Mouse (Mus musculus): ENCODE data around the gene Ankrd23. TPM values are rescaled to one million over a fixed set of nuclear protein-coding genes. Genes with fewer than 3 reads are reported as not detected.
A peak's percentile ranks its signal among the peaks of the same experiment; 100 is the strongest.
"Not testable (repeated sequence)": the region's sequence is repeated elsewhere in the genome, so short reads cannot be mapped to it uniquely, and the experiment has no call there.

Ankrd23 gene
- polyA plus RNA-seq (2016; fragmentation: Nextera tagmentation; extraction: Ambion mirVana): 15.3 and 16.5 TPM in 2 replicates

- Histone ChIP-seq H3K36me3 (replicated peaks) (peaks cover 51% of the 10 kb centered on the region), H3K27ac (peak within 1 kb of the TSS; percentile 21; the same call in 1 of the 2 replicates)
- not testable (repeated sequence) for H3K9me3 ChIP-seq; H3K27me3 ChIP-seq (ENCODE audit: poor library complexity, severe bottlenecking); DNase-seq (ENCODE audit: extremely low spot score, low spot score); H3K4me1 ChIP-seq; H3K4me3 ChIP-seq
- WGBS: 95% methylated on average over 9 of the region's 9 CpGs
Measured at GRCm38 (mm10) chr1:36536783-36537182, at the start of gene Ankrd23. Gene Ankrd23 (minus strand): TSS chr1:36536883.

GRCm38 (mm10) chr1:36586288-36586687, 49.6 kb upstream of the Ankrd23 start:
- Histone ChIP-seq H3K27ac (peak overlapping the region; percentile 27; the same call in 1 of the 2 replicates), H3K36me3 (replicated peaks) (no peaks in the 10 kb centered on the region), H3K4me1 (peaks cover 60% of the 10 kb centered on the region), H3K4me3 (no peak overlapping the region), H3K27me3 (ENCODE audit: poor library complexity, severe bottlenecking) (peaks cover 44% of the 10 kb centered on the region), H3K9me3 (no peaks in the 10 kb centered on the region)
- no peak for DNase-seq (ENCODE audit: extremely low spot score, low spot score)
- 39% methylated on average over 4 of the region's 4 CpGs for WGBS

GRCm38 (mm10) chr1:36583408-36584116, 46.9 kb upstream of the Ankrd23 start:
- H3K9me3 ChIP-seq: no peaks in the 10 kb centered on the region
- no peak overlapping the region for H3K27ac ChIP-seq
- H3K4me3 ChIP-seq: no peak overlapping the region
- H3K27me3 ChIP-seq (ENCODE audit: poor library complexity, severe bottlenecking): peaks cover 55% of the 10 kb centered on the region
- H3K36me3 ChIP-seq (replicated peaks): no peaks in the 10 kb centered on the region
- 84% methylated on average over 8 of the region's 8 CpGs for WGBS
- no peak for DNase-seq (ENCODE audit: extremely low spot score, low spot score)
- peaks cover 56% of the 10 kb centered on the region for H3K4me1 ChIP-seq

- H3K4me3 ChIP-seq: no peak overlapping the region
- H3K36me3 ChIP-seq (replicated peaks): no peaks in the 10 kb centered on the region
- DNase-seq (ENCODE audit: extremely low spot score, low spot score): no peak
- no peak overlapping the region for H3K27ac ChIP-seq
- WGBS: 73% methylated on average over 8 of the region's 8 CpGs
- H3K4me1 ChIP-seq: peaks cover 50% of the 10 kb centered on the region
- H3K27me3 ChIP-seq (ENCODE audit: poor library complexity, severe bottlenecking): peaks cover 66% of the 10 kb centered on the region
- no peaks in the 10 kb centered on the region for H3K9me3 ChIP-seq
Measured at GRCm38 (mm10) chr1:36582211-36582610, 45.5 kb upstream of the Ankrd23 start.

- Histone ChIP-seq H3K4me3 (peak overlapping the region; percentile 42; the same call in 1 of the 2 replicates), H3K27ac (peak overlapping the region; percentile 89), H3K36me3 (replicated peaks) (no peaks in the 10 kb centered on the region), H3K9me3 (no peaks in the 10 kb centered on the region), H3K4me1 (peaks cover 53% of the 10 kb centered on the region), H3K27me3 (ENCODE audit: poor library complexity, severe bottlenecking) (peaks cover 67% of the 10 kb centered on the region)
- 50% methylated on average over 5 of the region's 5 CpGs for WGBS
- DNase-seq (ENCODE audit: extremely low spot score, low spot score): no peak
Measured at GRCm38 (mm10) chr1:36581260-36581659, 44.6 kb upstream of the Ankrd23 start.

- H3K27ac ChIP-seq: peak overlapping the region; percentile 89
- peaks cover 53% of the 10 kb centered on the region for H3K4me1 ChIP-seq
- 1% methylated on average over 17 of the region's 17 CpGs for WGBS
- H3K9me3 ChIP-seq: no peaks in the 10 kb centered on the region
- H3K27me3 ChIP-seq (ENCODE audit: poor library complexity, severe bottlenecking): peaks cover 65% of the 10 kb centered on the region
- DNase-seq (ENCODE audit: extremely low spot score, low spot score): peak; percentile 77
- peak overlapping the region; percentile 42 for H3K4me3 ChIP-seq
- no peaks in the 10 kb centered on the region for H3K36me3 ChIP-seq (replicated peaks)
Measured at GRCm38 (mm10) chr1:36580384-36581207, 43.9 kb upstream of the Ankrd23 start.

- peaks cover 56% of the 10 kb centered on the region for H3K4me1 ChIP-seq
- peaks cover 63% of the 10 kb centered on the region for H3K27me3 ChIP-seq (ENCODE audit: poor library complexity, severe bottlenecking)
- no peaks in the 10 kb centered on the region for H3K9me3 ChIP-seq
- peak overlapping the region; percentile 89 for H3K27ac ChIP-seq
- H3K36me3 ChIP-seq (replicated peaks): no peaks in the 10 kb centered on the region
- DNase-seq (ENCODE audit: extremely low spot score, low spot score): no peak
- WGBS: 17% methylated on average over 6 of the region's 6 CpGs
- H3K4me3 ChIP-seq: peak overlapping the region; percentile 42
Measured at GRCm38 (mm10) chr1:36579974-36580383, 43.3 kb upstream of the Ankrd23 start.

GRCm38 (mm10) chr1:36576991-36577675, 40.5 kb upstream of the Ankrd23 start:
- WGBS: 72% methylated on average over 6 of the region's 6 CpGs
- Histone ChIP-seq H3K36me3 (replicated peaks) (no peaks in the 10 kb centered on the region), H3K9me3 (no peaks in the 10 kb centered on the region), H3K4me3 (no peak overlapping the region), H3K27ac (peak overlapping the region; percentile 54; the same call in 1 of the 2 replicates), H3K4me1 (peaks cover 77% of the 10 kb centered on the region), H3K27me3 (ENCODE audit: poor library complexity, severe bottlenecking) (peaks cover 38% of the 10 kb centered on the region; the same call in 1 of the 2 replicates)
- DNase-seq (ENCODE audit: extremely low spot score, low spot score): no peak

- no peaks in the 10 kb centered on the region for H3K9me3 ChIP-seq
- no peak overlapping the region for H3K4me3 ChIP-seq
- peaks cover 71% of the 10 kb centered on the region for H3K4me1 ChIP-seq
- 68% methylated on average over 6 of the region's 6 CpGs for WGBS
- peak overlapping the region; percentile 41; the same call in 1 of the 2 replicates for H3K27ac ChIP-seq
- DNase-seq (ENCODE audit: extremely low spot score, low spot score): no peak
- H3K27me3 ChIP-seq (ENCODE audit: poor library complexity, severe bottlenecking): peaks cover 33% of the 10 kb centered on the region; the same call in 1 of the 2 replicates
- no peaks in the 10 kb centered on the region for H3K36me3 ChIP-seq (replicated peaks)
Measured at GRCm38 (mm10) chr1:36575347-36575746, 38.7 kb upstream of the Ankrd23 start.

- Histone ChIP-seq H3K27me3 (ENCODE audit: poor library complexity, severe bottlenecking) (peaks cover 26% of the 10 kb centered on the region; the same call in 1 of the 2 replicates), H3K4me1 (peaks cover 71% of the 10 kb centered on the region), H3K4me3 (no peak overlapping the region), H3K27ac (peak overlapping the region; percentile 13; the same call in 1 of the 2 replicates), H3K9me3 (no peaks in the 10 kb centered on the region), H3K36me3 (replicated peaks) (no peaks in the 10 kb centered on the region)
- DNase-seq (ENCODE audit: extremely low spot score, low spot score): no peak
- WGBS: 77% methylated on average over 5 of the region's 5 CpGs
Measured at GRCm38 (mm10) chr1:36574196-36574955, 37.7 kb upstream of the Ankrd23 start.

- no peak for DNase-seq (ENCODE audit: extremely low spot score, low spot score)
- Histone ChIP-seq H3K9me3 (no peaks in the 10 kb centered on the region), H3K36me3 (replicated peaks) (no peaks in the 10 kb centered on the region), H3K27ac (peak overlapping the region; percentile 13; the same call in 1 of the 2 replicates), H3K4me1 (peaks cover 75% of the 10 kb centered on the region), H3K27me3 (ENCODE audit: poor library complexity, severe bottlenecking) (peaks cover 22% of the 10 kb centered on the region; the same call in 1 of the 2 replicates), H3K4me3 (no peak overlapping the region)
- 86% methylated on average over 8 of the region's 8 CpGs for WGBS
Measured at GRCm38 (mm10) chr1:36573524-36573923, 36.8 kb upstream of the Ankrd23 start.

- Histone ChIP-seq H3K27me3 (ENCODE audit: poor library complexity, severe bottlenecking) (peaks cover 14% of the 10 kb centered on the region; the same call in 1 of the 2 replicates), H3K4me1 (peaks cover 83% of the 10 kb centered on the region), H3K36me3 (replicated peaks) (no peaks in the 10 kb centered on the region), H3K27ac (no peak overlapping the region), H3K9me3 (no peaks in the 10 kb centered on the region), H3K4me3 (no peak overlapping the region)
- WGBS: 53% methylated on average over 1 of the region's 1 CpGs
- DNase-seq (ENCODE audit: extremely low spot score, low spot score): no peak
Measured at GRCm38 (mm10) chr1:36572709-36573108, 36.0 kb upstream of the Ankrd23 start.

Data from forebrain, embryonic 10.5 days (tissue).